Mouse (Mus musculus): ENCODE measurements around the gene 4930404N11Rik.

DNA sequence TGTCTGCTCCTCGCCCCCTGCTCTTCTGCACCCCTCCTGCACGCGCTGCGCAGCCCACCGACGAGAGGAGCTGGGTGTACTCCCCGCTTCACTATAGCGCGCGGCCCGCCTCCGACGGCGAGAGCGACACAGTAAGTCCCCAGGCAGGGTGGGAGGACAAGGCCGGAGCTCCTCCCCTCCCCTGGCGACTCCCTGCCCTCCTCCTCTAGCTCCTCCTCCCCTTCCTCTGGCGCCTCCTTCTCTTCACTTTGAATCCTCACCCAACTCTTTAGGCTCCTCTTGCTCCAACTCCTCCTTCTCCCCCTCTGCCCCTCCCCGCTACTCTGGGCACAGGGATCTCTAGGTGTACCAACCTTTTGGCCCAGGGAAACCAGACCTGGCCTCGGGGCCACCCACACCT lies 48.3 kb downstream of the 4930404N11Rik start:
- TF ChIP-seq GATA1 (IDR thresholded peaks at IDR 0.05; ENCODE audit: low read length) (no peak), TAL1 (IDR thresholded peaks at IDR 0.05; ENCODE audit: low read length) (no peak)
